Mouse (Mus musculus): ENCODE data around the gene Atp8b3. TPM values are rescaled to one million over a fixed set of nuclear protein-coding genes. Genes with fewer than 3 reads are reported as not detected.

Gene Atp8b3
- 0.35 and 0.59 TPM in 2 replicates for polyA plus RNA-seq (2014; fragmentation: Nextera tagmentation; extraction: Ambion mirVana)

- H3K36me3 ChIP-seq (ENCODE audit: control insufficient read depth, insufficient read depth, low read length): peaks cover 2% of the 10 kb centered on the region
- peaks cover 7% of the 10 kb centered on the region for H3K27me3 ChIP-seq (ENCODE audit: control insufficient read depth, insufficient read depth, low read length)
- ATAC-seq (replicated peaks; ENCODE audit: low FRiP score): peak; percentile 81
- H3K9me3 ChIP-seq (ENCODE audit: control insufficient read depth, low read length): no peaks in the 10 kb centered on the region
- no peak within 1 kb of the TSS for H3K9ac ChIP-seq (ENCODE audit: low read length)
- no peak within 1 kb of the TSS for H3K27ac ChIP-seq (ENCODE audit: low read depth, low read length)
- 2% methylated on average over 30 of the region's 30 CpGs for WGBS
- DNase-seq (ENCODE audit: low spot score): peak; percentile 88
- peak within 1 kb of the TSS; percentile 45 for H3K4me2 ChIP-seq (ENCODE audit: low read depth, low read length, severe bottlenecking)
- 0 out of 2 replicates have a peak, but pooled peaks cover 2% of the 10 kb centered on the region for H3K4me1 ChIP-seq (replicated peaks; ENCODE audit: control insufficient read depth, insufficient read depth, low read length)
- H3K4me3 ChIP-seq (ENCODE audit: low read depth, low read length): peak within 1 kb of the TSS; percentile 22
Measured at GRCm38 (mm10) chr10:80538710-80539394, at the start of gene Atp8b3. Atp8b3 (minus strand) TSS chr10:80539124.

GRCm38 (mm10) chr10:80587305-80587657, 48.4 kb upstream of the Atp8b3 start:
- no peaks in the 10 kb centered on the region for H3K27me3 ChIP-seq (ENCODE audit: control insufficient read depth, insufficient read depth, low read length)
- no peak for ATAC-seq (replicated peaks; ENCODE audit: low FRiP score)
- H3K4me2 ChIP-seq (ENCODE audit: low read depth, low read length, severe bottlenecking): no peak overlapping the region
- no peak overlapping the region for H3K9ac ChIP-seq (ENCODE audit: low read length)
- WGBS: 62% methylated on average over 4 of the region's 4 CpGs
- H3K4me1 ChIP-seq (replicated peaks; ENCODE audit: control insufficient read depth, insufficient read depth, low read length): peaks cover 14% of the 10 kb centered on the region
- H3K4me3 ChIP-seq (ENCODE audit: low read depth, low read length): no peak overlapping the region
- no peaks in the 10 kb centered on the region; the same call in 1 of the 2 replicates for H3K36me3 ChIP-seq (ENCODE audit: control insufficient read depth, insufficient read depth, low read length)
- no peaks in the 10 kb centered on the region for H3K9me3 ChIP-seq (ENCODE audit: control insufficient read depth, low read length)
- no peak overlapping the region for H3K27ac ChIP-seq (ENCODE audit: low read depth, low read length)
- peak; percentile 56 for DNase-seq (ENCODE audit: low spot score)

GRCm38 (mm10) chr10:80586407-80587304, 47.7 kb upstream of the Atp8b3 start:
- Histone ChIP-seq H3K27me3 (ENCODE audit: control insufficient read depth, insufficient read depth, low read length) (no peaks in the 10 kb centered on the region), H3K4me2 (ENCODE audit: low read depth, low read length, severe bottlenecking) (no peak overlapping the region), H3K9ac (ENCODE audit: low read length) (no peak overlapping the region), H3K9me3 (ENCODE audit: control insufficient read depth, low read length) (no peaks in the 10 kb centered on the region), H3K36me3 (ENCODE audit: control insufficient read depth, insufficient read depth, low read length) (no peaks in the 10 kb centered on the region; the same call in 1 of the 2 replicates), H3K27ac (ENCODE audit: low read depth, low read length) (0 out of 2 replicates have a peak overlapping the region, but pooled peaks have one; percentile 31), H3K4me3 (ENCODE audit: low read depth, low read length) (no peak overlapping the region), H3K4me1 (replicated peaks; ENCODE audit: control insufficient read depth, insufficient read depth, low read length) (peaks cover 14% of the 10 kb centered on the region)
- WGBS: 93% methylated on average over 51 of the region's 51 CpGs
- ATAC-seq (replicated peaks; ENCODE audit: low FRiP score) (no peak), DNase-seq (ENCODE audit: low spot score) (peak; percentile 52)

- Histone ChIP-seq H3K9ac (ENCODE audit: low read length) (no peak overlapping the region), H3K4me1 (replicated peaks; ENCODE audit: control insufficient read depth, insufficient read depth, low read length) (peaks cover 14% of the 10 kb centered on the region)
Measured at GRCm38 (mm10) chr10:80585581-80585980, 46.7 kb upstream of the Atp8b3 start.

GRCm38 (mm10) chr10:80584642-80585552, 46.0 kb upstream of the Atp8b3 start:
- Histone ChIP-seq H3K4me3 (ENCODE audit: low read depth, low read length) (no peak overlapping the region), H3K9ac (ENCODE audit: low read length) (no peak overlapping the region), H3K9me3 (ENCODE audit: control insufficient read depth, low read length) (no peaks in the 10 kb centered on the region), H3K36me3 (ENCODE audit: control insufficient read depth, insufficient read depth, low read length) (no peaks in the 10 kb centered on the region; the same call in 1 of the 2 replicates), H3K27me3 (ENCODE audit: control insufficient read depth, insufficient read depth, low read length) (no peaks in the 10 kb centered on the region), H3K4me1 (replicated peaks; ENCODE audit: control insufficient read depth, insufficient read depth, low read length) (peaks cover 14% of the 10 kb centered on the region), H3K4me2 (ENCODE audit: low read depth, low read length, severe bottlenecking) (no peak overlapping the region), H3K27ac (ENCODE audit: low read depth, low read length) (no peak overlapping the region)
- ATAC-seq (replicated peaks; ENCODE audit: low FRiP score): no peak
- 74% methylated on average over 12 of the region's 12 CpGs for WGBS
- DNase-seq (ENCODE audit: low spot score): no peak

More at GRCm38 (mm10) chr10:80585581-80585980, 46.7 kb upstream of the Atp8b3 start:
- H3K36me3 ChIP-seq (ENCODE audit: control insufficient read depth, insufficient read depth, low read length): no peaks in the 10 kb centered on the region; the same call in 1 of the 2 replicates
- no peak overlapping the region for H3K27ac ChIP-seq (ENCODE audit: low read depth, low read length)
- WGBS: 93% methylated on average over 8 of the region's 8 CpGs
- no peak for ATAC-seq (replicated peaks; ENCODE audit: low FRiP score)
- no peaks in the 10 kb centered on the region for H3K27me3 ChIP-seq (ENCODE audit: control insufficient read depth, insufficient read depth, low read length)
- H3K9me3 ChIP-seq (ENCODE audit: control insufficient read depth, low read length): no peaks in the 10 kb centered on the region
- H3K4me3 ChIP-seq (ENCODE audit: low read depth, low read length): no peak overlapping the region
- no peak for DNase-seq (ENCODE audit: low spot score)
- H3K4me2 ChIP-seq (ENCODE audit: low read depth, low read length, severe bottlenecking): no peak overlapping the region

GRCm38 (mm10) chr10:80584045-80584488, 45.1 kb upstream of the Atp8b3 start:
- Histone ChIP-seq H3K36me3 (ENCODE audit: control insufficient read depth, insufficient read depth, low read length) (no peaks in the 10 kb centered on the region; the same call in 1 of the 2 replicates), H3K27ac (ENCODE audit: low read depth, low read length) (no peak overlapping the region), H3K27me3 (ENCODE audit: control insufficient read depth, insufficient read depth, low read length) (no peaks in the 10 kb centered on the region), H3K4me1 (replicated peaks; ENCODE audit: control insufficient read depth, insufficient read depth, low read length) (peaks cover 9% of the 10 kb centered on the region), H3K9ac (ENCODE audit: low read length) (no peak overlapping the region), H3K4me3 (ENCODE audit: low read depth, low read length) (no peak overlapping the region), H3K9me3 (ENCODE audit: control insufficient read depth, low read length) (no peaks in the 10 kb centered on the region), H3K4me2 (ENCODE audit: low read depth, low read length, severe bottlenecking) (no peak overlapping the region)
- DNase-seq (ENCODE audit: low spot score) (peak; percentile 53), ATAC-seq (replicated peaks; ENCODE audit: low FRiP score) (no peak)
- 71% methylated on average over 12 of the region's 12 CpGs for WGBS

- H3K27ac ChIP-seq (ENCODE audit: low read depth, low read length): no peak overlapping the region
- no peak for DNase-seq (ENCODE audit: low spot score)
- no peaks in the 10 kb centered on the region; the same call in 1 of the 2 replicates for H3K36me3 ChIP-seq (ENCODE audit: control insufficient read depth, insufficient read depth, low read length)
- H3K4me1 ChIP-seq (replicated peaks; ENCODE audit: control insufficient read depth, insufficient read depth, low read length): peaks cover 4% of the 10 kb centered on the region; the same call in 1 of the 2 replicates
- H3K9ac ChIP-seq (ENCODE audit: low read length): no peak overlapping the region
- no peak; the same call in 1 of the 2 replicates for ATAC-seq (replicated peaks; ENCODE audit: low FRiP score)
- no peak overlapping the region for H3K4me3 ChIP-seq (ENCODE audit: low read depth, low read length)
- H3K27me3 ChIP-seq (ENCODE audit: control insufficient read depth, insufficient read depth, low read length): no peaks in the 10 kb centered on the region
- H3K4me2 ChIP-seq (ENCODE audit: low read depth, low read length, severe bottlenecking): no peak overlapping the region
- H3K9me3 ChIP-seq (ENCODE audit: control insufficient read depth, low read length): no peaks in the 10 kb centered on the region
- WGBS: 87% methylated on average over 5 of the region's 5 CpGs
Measured at GRCm38 (mm10) chr10:80583047-80583446, 44.1 kb upstream of the Atp8b3 start.

- H3K9me3 ChIP-seq (ENCODE audit: control insufficient read depth, low read length): no peaks in the 10 kb centered on the region
- H3K27me3 ChIP-seq (ENCODE audit: control insufficient read depth, insufficient read depth, low read length): no peaks in the 10 kb centered on the region
- DNase-seq (ENCODE audit: low spot score) (peak; percentile 74), ATAC-seq (replicated peaks; ENCODE audit: low FRiP score) (no peak)
- peaks cover 11% of the 10 kb centered on the region; the same call in 1 of the 2 replicates for H3K4me1 ChIP-seq (replicated peaks; ENCODE audit: control insufficient read depth, insufficient read depth, low read length)
- 10% methylated on average over 8 of the region's 8 CpGs for WGBS
- H3K4me2 ChIP-seq (ENCODE audit: low read depth, low read length, severe bottlenecking): no peak overlapping the region
- H3K4me3 ChIP-seq (ENCODE audit: low read depth, low read length): no peak overlapping the region
- no peak overlapping the region for H3K9ac ChIP-seq (ENCODE audit: low read length)
- no peaks in the 10 kb centered on the region for H3K36me3 ChIP-seq (ENCODE audit: control insufficient read depth, insufficient read depth, low read length)
- H3K27ac ChIP-seq (ENCODE audit: low read depth, low read length): no peak overlapping the region
Measured at GRCm38 (mm10) chr10:80578911-80579310, 40.0 kb upstream of the Atp8b3 start.
